Mouse (Mus musculus): ENCODE data around the gene Unc13c. TPM values are rescaled to one million over a fixed set of nuclear protein-coding genes. Genes with fewer than 3 reads are reported as not detected.

Gene Unc13c
- polyA plus RNA-seq, 1 experiment from 2014 or later, result 2.6 TPM

DNA sequence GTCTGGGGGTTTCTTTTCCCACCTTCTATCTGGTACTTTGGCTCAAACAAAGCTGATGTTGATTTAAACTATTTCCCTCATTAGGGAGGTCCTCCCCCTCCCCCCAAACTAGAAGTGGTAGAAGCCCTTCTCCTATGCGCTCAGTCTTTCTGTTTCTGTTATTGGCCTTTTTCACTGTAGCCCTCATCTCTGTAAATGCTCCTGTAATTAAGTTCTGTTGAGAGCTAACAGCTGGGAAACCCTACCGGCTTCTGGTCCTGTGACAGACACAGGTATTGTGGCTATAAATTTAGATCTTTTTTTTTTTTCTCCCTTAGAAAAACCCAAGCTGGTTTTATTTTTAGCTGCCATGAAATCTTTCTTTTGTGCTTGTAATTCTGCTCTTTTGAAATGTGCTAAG lies 536.8 kb downstream of the Unc13c start:
- Histone ChIP-seq H3K9me3 (replicated peaks) (no peaks in the 10 kb centered on the region), H3K36me3 (no peaks in the 10 kb centered on the region), H3K9ac (no peak overlapping the region), H3K4me3 (no peak overlapping the region), H3K27ac (ENCODE audit: poor library complexity, severe bottlenecking) (no peak overlapping the region), H3K4me2 (no peak overlapping the region), H3K27me3 (replicated peaks) (no peaks in the 10 kb centered on the region), H3K4me1 (replicated peaks) (no peaks in the 10 kb centered on the region)
- 77% methylated on average over 2 of the region's 2 CpGs for WGBS
- no peak for ATAC-seq (ENCODE audit: insufficient number of reproducible peaks, low FRiP score)

Other genes starting within 250 kb of the Unc13c start
- gene Wdr72, start 141.4 kb upstream of the Unc13c start, polyA plus RNA-seq (2016; fragmentation: Nextera tagmentation; extraction: Ambion mirVana), result 0.82 and 0.92 TPM in 2 replicates